22 mouse cellular contexts compared by ENCODE assay signal in the genomic region with DNA sequence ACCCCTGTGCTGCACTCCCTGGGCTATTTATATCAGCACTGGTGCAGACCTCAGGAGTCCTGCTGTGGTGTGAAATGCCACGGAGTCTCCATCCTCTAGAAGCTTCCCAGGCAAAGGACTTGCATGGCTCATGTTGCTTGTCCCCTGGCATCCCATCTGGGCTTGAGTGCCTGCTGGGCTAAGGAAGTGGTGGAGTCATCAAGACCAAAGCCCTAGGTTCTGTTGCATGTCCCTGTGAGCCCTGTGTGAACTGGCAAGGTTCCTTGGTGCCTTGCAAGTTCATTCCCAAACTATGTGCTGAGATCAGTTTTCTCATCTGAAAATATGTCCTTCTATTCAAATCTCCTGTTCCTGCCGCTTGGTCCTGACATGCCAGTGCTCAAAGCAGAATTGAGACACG. TPM values are rescaled to one million over a fixed set of nuclear protein-coding genes. Genes with fewer than 3 reads are reported as not detected.
"Had no signal": no experiment of that assay in that cellular context is flagged by ENCODE, and none has a peak within 500 bp of the region (broad histone marks: within the 10 kb centered on the region; RNA-seq: fewer than 3 reads in every experiment).

No protein-coding gene starts in this region.

- H3K9me3 ChIP-seq: limb, embryonic 10.5 days; megakaryocyte, embryonic 14.5 days; midbrain, embryonic 13.5 days; neural tube, embryonic 15.5 days had no signal

- DNase-seq: kidney, postnatal 14 days; lung, embryonic 14.5 days; lung, postnatal 10 days; right cerebral cortex, adult 18-20 months; right cerebral cortex, postnatal 25 days; thymus, adult 18-20 months; thymus, postnatal 14 days had no signal

- H3K36me3 ChIP-seq: limb, embryonic 10.5 days; midbrain, embryonic 13.5 days; neural tube, embryonic 15.5 days had no signal

- H3K4me1 ChIP-seq: limb, embryonic 10.5 days; megakaryocyte, embryonic 14.5 days; midbrain, embryonic 13.5 days; neural tube, embryonic 15.5 days had no signal

- H3K9ac ChIP-seq: lung, embryonic 14.5 days; midbrain, embryonic 13.5 days; neural tube, embryonic 15.5 days had no signal

- H3K27me3 ChIP-seq: megakaryocyte, embryonic 14.5 days; midbrain, embryonic 13.5 days; neural tube, embryonic 15.5 days had no signal

- ATAC-seq: midbrain, embryonic 13.5 days had no signal

- H3K4me3 ChIP-seq: left cerebral cortex, adult 2 months; limb, embryonic 10.5 days; megakaryocyte, embryonic 14.5 days; midbrain, embryonic 13.5 days; myocyte; neural tube, embryonic 15.5 days had no signal

- H3K27ac ChIP-seq: left cerebral cortex, adult 2 months; limb, embryonic 10.5 days; macrophage; midbrain, embryonic 13.5 days; neural tube, embryonic 15.5 days had no signal

- H3K4me2 ChIP-seq: liver, embryonic 11.5 days; lung, embryonic 14.5 days; midbrain, embryonic 13.5 days; neural tube, embryonic 15.5 days had no signal

RNA-seq across cellular contexts. Expression of a gene that starts 35.2 kb away (rescaled TPM):
- total RNA-seq: layer of hippocampus, postnatal 14 days had no signal
- polyA plus RNA-seq: large intestine, adult 2 months; limb, embryonic 10.5 days; lung, embryonic 14.5 days; macrophage; midbrain, embryonic 13.5 days; neural tube, embryonic 11.5 days had no signal

RNA-seq across cellular contexts. Expression of a gene that starts 48.1 kb away (rescaled TPM):
- total RNA-seq: layer of hippocampus, adult 8-10 months; layer of hippocampus, postnatal 14 days; left cerebral cortex, adult 2 months; left cerebral cortex, postnatal 14 days had no signal
- polyA plus RNA-seq: large intestine, adult 2 months; limb, embryonic 10.5 days; limb, embryonic 14.5 days; liver, embryonic 11.5 days; liver, embryonic 16.5 days; lung, embryonic 14.5 days; macrophage; midbrain, embryonic 13.5 days; myocyte; neural tube, embryonic 11.5 days; neural tube, embryonic 15.5 days had no signal
